Mouse (Mus musculus) neural tube, embryonic 14.5 days (tissue): ENCODE results near the gene Hoxd3. TPM values are rescaled to one million over a fixed set of nuclear protein-coding genes. Genes with fewer than 3 reads are reported as not detected.

ENCODE experiments used
- ATAC-seq: fragments of 200-750 bp; cut with Nextera tagmentation; 2 replicates; pipeline ENCODE4 v1.8.0; 2017; ENCODE audit warnings: low read depth, mild to moderate bottlenecking, moderate TSS enrichment, moderate library complexity
- H3K27ac ChIP-seq: fragments of 300-500 bp; sonication (generic); 2 replicates; pipeline ENCODE4 v1.5.1; 2014; ENCODE audit warnings: low read depth, mild to moderate bottlenecking, control low read depth, low read length, moderate library complexity, mixed read lengths
- H3K27me3 ChIP-seq: fragments of 300-500 bp; sonication (generic); 2 replicates; pipeline ENCODE4 v1.6.1; 2014; ENCODE audit warnings: low read length; ENCODE audit not compliant: control insufficient read depth, insufficient read depth
- H3K36me3 ChIP-seq: fragments of 300-500 bp; sonication (generic); 2 replicates; pipeline ENCODE4 v1.6.1; 2014; ENCODE audit warnings: low read length, mixed read lengths; ENCODE audit not compliant: control insufficient read depth, insufficient read depth
- H3K4me1 ChIP-seq: fragments of 300-500 bp; sonication (generic); 2 replicates; pipeline ENCODE4 v1.6.1; 2014; ENCODE audit warnings: low read length; ENCODE audit not compliant: control insufficient read depth, insufficient read depth
- H3K4me2 ChIP-seq: fragments of 300-500 bp; sonication (generic); 2 replicates; pipeline ENCODE4 v1.6.1; 2014; ENCODE audit warnings: mild to moderate bottlenecking, low read depth, low read length, control low read depth
- H3K4me3 ChIP-seq: fragments of 300-500 bp; sonication (generic); 2 replicates; pipeline ENCODE4 v1.5.1; 2014; ENCODE audit warnings: low read depth, low read length, control low read depth, mixed read lengths
- H3K9ac ChIP-seq: fragments of 300-500 bp; sonication (generic); replicated peaks from 2 replicates; pipeline ENCODE4 v1.6.1; 2014; ENCODE audit warnings: low read depth, mild to moderate bottlenecking, control low read depth, low read length, mixed read lengths
- H3K9me3 ChIP-seq: fragments of 300-500 bp; sonication (generic); 2 replicates; pipeline ENCODE4 v1.6.1; 2016; ENCODE audit warnings: low read length; ENCODE audit not compliant: control insufficient read depth
- WGBS: fragments of 180-500 bp; shearing (Covaris S2); extraction: QIAGEN DNeasy Blood & Tissue Kit; methylation state at CpG from one replicate; pipeline ENCODE4 v1.1.7; 2014; 5-methylcytosine and 5-hydroxymethylcytosine counted together
- polyA plus RNA-seq: library from polyadenylated mRNA; unstranded; fragments of >200 nt; fragmentation: Nextera tagmentation; extraction: Ambion mirVana; gene quantifications from 2 replicates; pipeline ENCODE4 v1.2.1, GENCODE M21; 2014

Hoxd3 gene
- polyA plus RNA-seq, 1 experiment from 2014 or later, result 13.5 TPM

DNA sequence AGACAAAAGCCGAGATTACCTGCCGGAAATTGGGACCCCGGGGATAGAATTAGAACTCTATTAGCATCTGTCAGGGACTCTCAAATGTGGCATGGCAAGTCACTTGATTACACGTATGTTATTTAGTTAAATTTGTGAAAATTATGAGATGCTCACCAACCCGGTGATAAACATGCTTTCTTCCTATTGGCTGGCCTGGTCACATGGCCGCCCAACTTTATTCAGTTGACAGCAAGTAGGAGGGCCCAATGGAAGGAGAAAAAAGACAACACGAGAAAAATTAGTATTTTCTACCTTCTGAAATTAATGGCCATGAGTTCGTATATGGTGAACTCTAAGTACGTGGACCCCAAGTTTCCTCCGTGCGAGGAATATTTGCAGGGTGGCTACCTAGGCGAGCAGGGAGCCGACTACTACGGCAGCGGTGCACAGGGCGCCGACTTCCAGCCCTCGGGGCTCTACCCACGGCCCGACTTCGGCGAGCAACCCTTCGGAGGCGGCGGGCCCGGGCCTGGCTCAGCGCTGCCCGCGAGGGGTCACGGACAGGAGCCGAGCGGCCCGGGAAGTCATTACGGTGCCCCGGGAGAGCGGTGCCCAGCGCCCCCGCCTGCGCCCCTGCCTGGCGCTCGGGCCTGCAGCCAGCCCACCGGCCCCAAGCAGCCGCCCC is 15.4 kb downstream of the Hoxd3 start:
- H3K27me3 ChIP-seq, result no peaks in the 10 kb centered on the region
- peak overlapping the region; percentile 46 for H3K9ac ChIP-seq
- H3K9me3 ChIP-seq, result no peaks in the 10 kb centered on the region
- H3K36me3 ChIP-seq, result peaks cover 19% of the 10 kb centered on the region
- WGBS, result 2% methylated on average over 33 of the region's 43 CpGs
- H3K4me2 ChIP-seq, result peak overlapping the region; percentile 68
- peak overlapping the region; percentile 34 for H3K4me3 ChIP-seq
- H3K27ac ChIP-seq, result peak overlapping the region; percentile 83
- ATAC-seq, result peak; percentile 15; the same call in 1 of the 2 replicates
- H3K4me1 ChIP-seq, result peaks cover 87% of the 10 kb centered on the region

DNA sequence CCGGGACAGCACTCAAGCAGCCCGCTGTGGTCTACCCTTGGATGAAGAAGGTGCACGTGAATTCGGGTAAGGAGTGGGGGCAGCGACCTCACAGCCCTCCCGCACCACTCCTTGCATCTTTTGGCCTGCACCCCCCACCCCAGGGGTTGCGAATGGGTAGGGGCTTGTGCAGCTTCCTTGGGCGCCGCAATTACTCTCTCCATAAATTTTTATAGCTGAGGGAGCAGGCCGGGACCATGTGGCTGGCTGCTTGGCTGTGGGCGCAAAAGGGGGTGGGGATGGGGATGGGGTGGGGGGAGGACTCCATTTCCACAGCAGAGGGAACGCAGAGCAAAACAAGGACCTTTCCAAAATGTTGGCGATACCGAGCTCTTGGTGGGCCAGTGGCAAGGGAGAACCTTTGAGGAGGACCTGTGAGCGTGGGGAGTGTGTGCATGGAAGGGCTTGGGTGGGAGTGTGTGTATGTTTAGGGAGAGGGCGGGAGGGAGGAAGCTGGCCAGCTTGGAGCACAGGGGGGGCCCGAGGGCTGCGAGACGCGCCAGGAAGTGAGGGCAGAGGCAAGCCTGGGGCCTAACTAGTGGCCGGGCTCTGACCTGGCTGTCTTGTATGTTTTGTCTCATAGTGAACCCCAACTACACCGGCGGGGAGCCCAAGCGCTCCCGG is 16.0 kb downstream of the Hoxd3 start:
- Histone ChIP-seq H3K4me2 (peak overlapping the region; percentile 68), H3K4me1 (peaks cover 87% of the 10 kb centered on the region), H3K9ac (peak overlapping the region; percentile 46), H3K9me3 (no peaks in the 10 kb centered on the region), H3K27me3 (no peaks in the 10 kb centered on the region), H3K36me3 (peaks cover 19% of the 10 kb centered on the region), H3K4me3 (peak overlapping the region; percentile 34), H3K27ac (peak overlapping the region; percentile 83)
- peak; percentile 47; the same call in 1 of the 2 replicates for ATAC-seq
- 3% methylated on average over 25 of the region's 25 CpGs for WGBS

DNA sequence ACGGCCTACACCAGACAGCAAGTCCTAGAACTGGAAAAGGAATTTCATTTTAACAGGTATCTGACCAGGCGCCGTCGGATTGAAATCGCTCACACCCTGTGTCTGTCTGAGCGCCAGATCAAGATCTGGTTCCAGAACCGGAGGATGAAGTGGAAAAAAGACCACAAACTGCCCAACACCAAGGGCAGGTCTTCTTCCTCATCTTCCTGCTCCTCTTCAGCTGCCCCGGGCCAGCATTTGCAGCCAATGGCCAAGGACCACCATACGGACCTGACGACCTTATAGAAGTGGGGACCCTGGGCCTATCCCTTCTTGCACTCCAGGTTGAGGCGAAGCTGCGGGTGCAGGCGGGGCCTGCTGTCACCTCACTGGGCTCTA is 16.6 kb downstream of the Hoxd3 start:
- no peaks in the 10 kb centered on the region for H3K27me3 ChIP-seq
- H3K27ac ChIP-seq, result peak overlapping the region; percentile 83
- 11% methylated on average over 13 of the region's 13 CpGs for WGBS
- peak overlapping the region; percentile 34 for H3K4me3 ChIP-seq
- no peak for ATAC-seq
- peaks cover 85% of the 10 kb centered on the region for H3K4me1 ChIP-seq
- peak overlapping the region; percentile 46 for H3K9ac ChIP-seq
- peaks cover 19% of the 10 kb centered on the region for H3K36me3 ChIP-seq
- H3K4me2 ChIP-seq, result peak overlapping the region; percentile 68
- H3K9me3 ChIP-seq, result no peaks in the 10 kb centered on the region

DNA sequence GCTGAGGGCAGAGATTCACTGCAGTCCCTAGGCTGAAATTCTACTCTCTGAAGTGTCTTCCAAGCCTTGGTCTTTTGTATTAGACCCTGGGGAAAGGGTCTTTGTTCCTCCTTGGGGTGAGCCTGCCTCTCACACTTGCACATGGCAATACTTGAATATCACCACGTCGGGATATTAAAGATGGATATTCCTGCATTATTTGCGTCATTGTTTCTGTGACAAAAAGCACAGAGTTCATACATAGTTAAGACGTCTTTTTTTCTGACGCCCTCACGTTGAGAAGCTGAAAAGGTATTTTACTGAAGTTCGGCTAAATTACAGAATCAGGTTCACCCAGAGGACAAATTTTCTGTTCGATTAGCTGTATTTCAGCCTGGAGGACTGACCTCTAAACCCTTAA is 18.6 kb downstream of the Hoxd3 start:
- no peak for ATAC-seq
- no peaks in the 10 kb centered on the region for H3K9me3 ChIP-seq
- H3K9ac ChIP-seq, result no peak overlapping the region; the same call in 1 of the 2 replicates
- H3K36me3 ChIP-seq, result peaks cover 22% of the 10 kb centered on the region
- H3K4me2 ChIP-seq, result peak overlapping the region; percentile 29; the same call in 1 of the 2 replicates
- peak overlapping the region; percentile 92 for H3K27ac ChIP-seq
- no peaks in the 10 kb centered on the region for H3K27me3 ChIP-seq
- WGBS, result 11% methylated on average over 8 of the region's 8 CpGs
- H3K4me3 ChIP-seq, result no peak overlapping the region
- H3K4me1 ChIP-seq, result peaks cover 83% of the 10 kb centered on the region

DNA sequence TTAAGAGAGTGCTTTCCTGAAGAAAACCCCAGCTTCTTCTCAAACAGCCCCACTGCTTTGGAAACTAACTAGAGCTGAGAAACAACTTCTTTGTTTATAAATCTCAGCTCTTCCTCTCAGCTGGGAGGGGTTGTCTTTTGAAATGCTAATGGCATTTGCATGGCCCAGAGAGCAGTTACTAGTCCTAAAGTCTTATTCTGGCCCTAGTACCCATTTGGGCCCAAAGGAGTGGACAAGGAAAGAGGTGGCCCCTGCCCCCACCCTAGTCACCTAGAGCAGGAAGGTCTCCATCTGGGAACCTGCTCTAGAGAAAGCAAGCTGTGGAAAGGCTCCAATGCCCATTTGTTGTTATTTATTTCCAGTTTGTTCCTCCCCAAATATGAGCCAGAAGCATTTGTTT is 19.3 kb downstream of the Hoxd3 start:
- Histone ChIP-seq H3K27me3 (no peaks in the 10 kb centered on the region), H3K9me3 (no peaks in the 10 kb centered on the region), H3K4me2 (peak overlapping the region; percentile 66; the same call in 1 of the 2 replicates), H3K4me1 (peaks cover 83% of the 10 kb centered on the region), H3K36me3 (peaks cover 22% of the 10 kb centered on the region), H3K4me3 (peak overlapping the region; percentile 1; the same call in 1 of the 2 replicates), H3K27ac (peak overlapping the region; percentile 92; the same call in 1 of the 2 replicates), H3K9ac (no peak overlapping the region; the same call in 1 of the 2 replicates)
- no peak for ATAC-seq

DNA sequence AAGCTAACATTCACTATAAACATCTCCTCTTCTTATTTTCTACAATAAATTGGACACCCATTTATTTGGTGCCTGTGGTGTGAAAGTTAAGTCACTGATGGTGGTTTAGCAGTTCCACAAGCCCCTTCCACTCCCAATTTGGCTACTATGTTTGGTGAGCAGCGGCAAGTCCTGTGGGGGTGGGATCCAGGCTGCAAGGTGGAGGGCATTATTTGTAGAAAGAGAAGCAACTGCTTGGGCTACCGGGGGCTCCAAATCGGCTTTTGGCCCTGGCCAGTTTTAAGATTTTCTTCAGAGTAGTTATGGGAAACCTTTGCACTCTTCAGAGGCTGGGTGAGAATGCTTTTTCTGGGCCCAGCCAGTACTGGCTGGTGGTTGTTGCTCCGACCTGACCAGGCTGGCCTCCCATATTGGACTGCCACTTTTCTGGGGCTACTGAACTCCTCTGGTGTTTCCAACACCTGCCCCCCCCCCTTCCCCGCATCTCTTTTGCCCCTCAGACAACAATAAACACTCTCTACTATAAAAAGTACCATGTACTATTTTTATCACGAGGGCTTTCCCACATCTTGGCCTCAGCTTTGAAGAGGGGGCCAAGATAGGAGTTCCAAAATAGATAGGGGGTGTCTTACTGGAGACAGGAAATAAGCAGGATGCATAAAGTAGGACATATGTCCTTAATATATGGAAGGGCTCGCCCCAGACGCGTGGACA is 20.2 kb downstream of the Hoxd3 start:
- H3K27me3 ChIP-seq, result no peaks in the 10 kb centered on the region

DNA sequence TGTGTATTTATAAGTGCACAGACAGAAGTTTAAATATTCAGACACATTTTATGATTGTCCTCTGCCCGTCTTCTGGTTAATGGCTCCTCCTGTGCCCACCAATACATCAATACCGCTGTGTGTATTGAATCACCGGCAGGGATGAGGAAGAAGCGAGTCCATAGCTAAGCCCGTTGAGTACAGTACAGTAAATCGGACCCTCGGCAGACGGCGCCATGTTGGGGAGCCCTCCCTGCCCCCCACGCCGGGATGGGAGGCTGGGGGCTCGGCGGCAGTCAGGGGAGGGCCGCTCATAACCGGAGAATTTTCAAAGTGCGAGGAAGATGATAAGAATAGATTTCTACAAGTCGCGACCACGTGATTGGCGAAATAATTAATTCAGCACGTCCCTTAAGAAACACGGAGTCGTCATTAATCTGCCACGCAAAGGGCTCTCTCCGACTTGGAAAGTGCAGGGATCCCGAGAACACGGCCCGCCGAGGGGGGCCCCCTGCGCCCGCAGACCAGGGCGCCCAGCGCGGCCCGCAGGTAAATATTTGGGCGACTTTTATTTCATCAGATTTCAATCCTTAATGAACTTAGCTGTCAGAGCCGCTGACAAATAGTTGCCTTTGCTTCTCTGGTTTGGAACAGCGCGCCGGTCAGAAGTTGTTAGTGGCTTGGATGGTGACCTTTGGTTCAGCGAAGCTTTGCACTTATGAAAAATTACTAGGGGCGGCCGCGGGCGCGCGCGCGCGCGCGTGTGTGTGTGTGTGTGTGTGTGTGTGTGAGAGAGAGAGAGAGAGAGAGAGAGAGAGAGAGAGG is 21.0 kb downstream of the Hoxd3 start:
- under 1% methylated on average over 52 of the region's 52 CpGs for WGBS

More for the DNA sequence above, 20.2 kb downstream of the Hoxd3 start:
- WGBS, result 2% methylated on average over 9 of the region's 9 CpGs
- Histone ChIP-seq H3K4me2 (peak overlapping the region; percentile 66), H3K36me3 (peaks cover 18% of the 10 kb centered on the region), H3K9ac (peak overlapping the region; percentile 62), H3K4me1 (peaks cover 83% of the 10 kb centered on the region), H3K27ac (peak overlapping the region; percentile 92), H3K9me3 (no peaks in the 10 kb centered on the region), H3K4me3 (peak overlapping the region; percentile 28)
- no peak for ATAC-seq

DNA sequence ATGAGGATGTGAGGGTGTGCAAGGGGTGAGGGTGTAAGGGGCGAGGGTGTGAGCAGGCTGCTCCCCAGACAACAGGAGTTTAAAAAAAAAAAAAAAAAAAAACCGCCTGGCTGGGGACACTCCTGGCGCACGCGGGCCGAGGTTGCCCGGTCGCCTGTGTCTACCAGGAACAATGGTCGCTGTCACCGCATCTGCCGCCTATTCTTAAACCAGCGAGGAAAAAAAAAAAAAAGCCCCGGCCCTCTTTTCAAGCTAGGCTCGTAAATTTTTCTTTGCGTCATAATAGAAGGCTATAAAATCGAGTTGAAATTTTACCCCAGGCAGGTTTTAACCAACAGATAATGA is 21.6 kb downstream of the Hoxd3 start:
- H3K4me1 ChIP-seq, result peaks cover 83% of the 10 kb centered on the region
- no peaks in the 10 kb centered on the region for H3K9me3 ChIP-seq
- peak overlapping the region; percentile 92 for H3K27ac ChIP-seq
- ATAC-seq, result peak; percentile 47; the same call in 1 of the 2 replicates
- H3K36me3 ChIP-seq, result peaks cover 14% of the 10 kb centered on the region
- H3K27me3 ChIP-seq, result no peaks in the 10 kb centered on the region
- no peak overlapping the region; the same call in none of the 2 replicates for H3K4me3 ChIP-seq
- peak overlapping the region; percentile 62 for H3K9ac ChIP-seq
- under 1% methylated on average over 16 of the region's 16 CpGs for WGBS
- H3K4me2 ChIP-seq, result peak overlapping the region; percentile 66

More for the DNA sequence above, 21.0 kb downstream of the Hoxd3 start:
- Histone ChIP-seq H3K27me3 (no peaks in the 10 kb centered on the region), H3K9me3 (no peaks in the 10 kb centered on the region), H3K36me3 (peaks cover 18% of the 10 kb centered on the region), H3K4me2 (peak overlapping the region; percentile 66), H3K4me3 (peak overlapping the region; percentile 28), H3K9ac (peak overlapping the region; percentile 62), H3K27ac (peak overlapping the region; percentile 92), H3K4me1 (peaks cover 83% of the 10 kb centered on the region)
- no peak for ATAC-seq
